Mouse (Mus musculus): Measurements from ENCODE around the gene Tmem131.

Tmem131 gene

GRCm38 (mm10) chr1:36938801-36939286 lies 4.6 kb downstream of the Tmem131 start:
- DNase-seq (ENCODE audit: low spot score in 2 of 2), result peak in 1 of 2 experiments; percentile 28

- no peak for DNase-seq (ENCODE audit: low spot score in 2 of 2)
Observed at GRCm38 (mm10) chr1:36938348-36938747, 5.1 kb downstream of the Tmem131 start.

DNA sequence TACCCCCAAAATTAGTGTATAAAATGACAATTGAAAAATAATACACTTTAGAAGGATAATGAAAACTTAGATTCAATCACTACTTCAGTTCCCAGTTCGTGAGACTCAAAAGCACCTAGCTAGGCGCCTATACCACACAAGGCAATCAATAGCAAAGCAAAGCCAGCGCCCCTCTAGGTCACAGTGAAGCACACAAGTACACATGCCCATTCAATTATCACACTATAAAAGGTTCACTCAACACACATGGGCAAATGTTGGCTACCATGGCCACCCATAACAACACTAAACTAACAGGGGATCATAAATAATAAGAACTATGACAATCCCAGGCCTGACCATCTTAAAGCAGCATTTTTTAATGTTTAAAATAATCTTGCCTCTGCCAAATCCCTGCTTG lies 5.8 kb downstream of the Tmem131 start:
- DNase-seq (ENCODE audit: low spot score in 2 of 2), result no peak

GRCm38 (mm10) chr1:36937015-36937414 lies 6.5 kb downstream of the Tmem131 start:
- DNase-seq (ENCODE audit: low spot score in 2 of 2), result no peak

- no peak for DNase-seq (ENCODE audit: low spot score in 2 of 2)
Observed at GRCm38 (mm10) chr1:36936567-36936966, 6.9 kb downstream of the Tmem131 start.

GRCm38 (mm10) chr1:36934778-36935177 lies 8.7 kb downstream of the Tmem131 start:
- no peak for DNase-seq (ENCODE audit: low spot score in 2 of 2)

DNA sequence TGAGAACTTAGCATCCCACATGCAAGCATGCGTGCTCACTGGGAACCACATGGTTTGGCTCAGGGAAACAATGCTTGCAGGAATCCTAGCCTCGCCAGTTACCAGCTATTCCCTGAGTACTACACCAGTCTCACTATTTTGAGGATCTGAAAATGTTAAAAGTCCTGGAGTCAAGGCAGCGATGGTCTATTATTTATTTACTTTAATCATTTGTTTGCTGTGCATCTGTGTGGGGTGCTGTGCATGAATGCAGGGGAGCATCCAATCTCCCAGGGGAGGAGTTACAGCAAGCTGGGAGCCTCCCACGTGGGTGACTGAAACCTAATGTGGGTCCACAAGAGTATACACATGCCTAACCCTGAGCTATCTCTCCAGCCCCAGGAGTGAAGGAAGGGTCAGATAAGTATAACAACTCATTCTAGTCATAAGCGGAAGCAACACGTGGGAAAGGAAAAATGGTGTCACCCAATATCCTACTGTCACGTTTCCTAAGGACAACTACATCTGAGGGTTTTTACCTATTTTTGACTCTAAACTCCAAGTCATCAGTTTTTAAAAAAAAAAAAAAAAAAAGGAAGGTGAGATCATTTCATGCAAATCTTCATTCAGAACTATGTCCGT lies 9.4 kb downstream of the Tmem131 start:
- no peak for DNase-seq (ENCODE audit: low spot score in 2 of 2)

GRCm38 (mm10) chr1:36932231-36932630 lies 11.2 kb downstream of the Tmem131 start:
- DNase-seq (ENCODE audit: low spot score in 2 of 2), result no peak

DNA sequence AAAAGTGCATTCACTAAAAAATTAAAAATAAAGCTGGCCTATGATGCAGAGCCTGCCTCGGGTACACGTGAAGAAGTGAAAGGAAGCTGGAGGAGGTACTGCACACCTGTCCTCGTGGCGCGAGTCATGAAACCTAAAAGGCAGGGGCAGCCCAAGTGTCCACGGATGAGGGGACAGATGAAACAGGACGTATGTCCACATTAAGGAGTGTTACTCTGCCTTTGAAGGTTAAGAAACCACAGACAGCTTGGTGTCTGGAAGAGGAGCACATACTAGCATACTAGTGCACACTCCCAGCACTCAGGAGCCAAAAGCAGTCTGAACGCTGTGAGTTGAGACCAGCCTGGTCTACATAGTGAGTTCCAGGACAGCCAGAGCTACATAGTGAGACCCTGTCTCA lies 12.6 kb downstream of the Tmem131 start:
- no peak for DNase-seq (ENCODE audit: low spot score in 2 of 2)

DNA sequence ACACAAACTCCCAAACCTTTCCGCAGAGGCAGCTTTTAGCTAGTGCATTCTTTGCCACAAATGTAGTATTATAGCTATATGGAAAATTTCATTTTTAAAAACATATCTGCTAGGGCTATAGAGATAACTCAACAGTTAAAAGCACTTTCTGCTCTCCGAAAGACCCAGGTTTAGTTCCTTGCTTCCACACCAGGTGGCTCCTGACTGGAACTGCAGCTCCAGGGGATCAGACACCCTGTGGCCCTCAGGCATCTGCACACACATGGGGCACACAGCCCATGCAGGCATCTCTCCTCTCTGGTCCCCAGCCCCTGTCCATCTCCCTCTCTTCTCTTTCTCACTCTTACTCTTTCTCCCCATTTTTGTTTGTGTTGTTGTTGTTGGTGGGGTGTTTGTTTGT lies 13.5 kb downstream of the Tmem131 start:
- DNase-seq (ENCODE audit: low spot score in 2 of 2), result no peak

- DNase-seq (ENCODE audit: low spot score in 2 of 2), result no peak
Observed at GRCm38 (mm10) chr1:36928357-36929330, 14.8 kb downstream of the Tmem131 start.

GRCm38 (mm10) chr1:36927569-36927968 lies 15.9 kb downstream of the Tmem131 start:
- no peak for DNase-seq (ENCODE audit: low spot score in 2 of 2)

DNA sequence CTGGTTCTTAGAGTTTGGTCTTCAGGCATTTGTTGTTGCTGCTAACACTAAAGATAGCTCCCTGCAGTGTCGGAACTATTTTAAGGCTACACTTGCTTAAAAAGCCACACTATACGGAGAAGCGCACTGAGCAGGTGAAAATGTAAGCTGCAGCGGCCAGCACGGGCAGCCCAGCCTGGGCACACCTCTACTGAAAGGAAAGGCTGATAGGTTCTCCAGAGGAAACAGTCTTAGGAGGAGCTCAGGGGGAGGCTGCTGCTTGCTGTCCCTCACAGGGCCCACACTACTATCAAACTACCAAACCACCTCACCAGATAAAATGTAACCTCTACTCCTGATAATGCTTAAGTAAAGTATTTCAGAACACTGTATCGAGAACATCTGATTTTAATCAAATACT lies 16.7 kb downstream of the Tmem131 start:
- DNase-seq (ENCODE audit: low spot score in 2 of 2), result no peak

DNA sequence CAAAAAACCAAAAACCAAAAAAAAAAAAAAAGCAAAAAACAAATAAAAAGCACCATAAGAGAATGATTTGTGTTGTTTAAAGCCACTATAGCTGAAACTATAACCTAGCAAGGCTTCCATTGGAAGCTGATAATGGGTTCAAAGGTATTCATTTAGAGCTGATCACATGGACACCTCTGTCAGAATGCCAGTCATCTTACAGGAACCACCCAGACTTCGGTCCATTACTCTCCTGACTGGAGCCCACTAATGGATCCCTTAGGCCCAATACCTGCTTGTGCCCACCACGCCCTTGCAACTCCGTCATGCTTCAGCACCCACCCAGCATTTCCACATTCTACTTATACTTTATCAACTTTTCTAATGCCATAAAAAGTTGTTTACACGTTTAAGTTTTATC lies 17.2 kb downstream of the Tmem131 start:
- DNase-seq (ENCODE audit: low spot score in 2 of 2), result no peak

- DNase-seq (ENCODE audit: low spot score in 2 of 2), result no peak
Observed at GRCm38 (mm10) chr1:36925781-36926180, 17.7 kb downstream of the Tmem131 start.

- DNase-seq (ENCODE audit: low spot score in 2 of 2), result no peak
Observed at GRCm38 (mm10) chr1:36924853-36925252, 18.6 kb downstream of the Tmem131 start.

DNA sequence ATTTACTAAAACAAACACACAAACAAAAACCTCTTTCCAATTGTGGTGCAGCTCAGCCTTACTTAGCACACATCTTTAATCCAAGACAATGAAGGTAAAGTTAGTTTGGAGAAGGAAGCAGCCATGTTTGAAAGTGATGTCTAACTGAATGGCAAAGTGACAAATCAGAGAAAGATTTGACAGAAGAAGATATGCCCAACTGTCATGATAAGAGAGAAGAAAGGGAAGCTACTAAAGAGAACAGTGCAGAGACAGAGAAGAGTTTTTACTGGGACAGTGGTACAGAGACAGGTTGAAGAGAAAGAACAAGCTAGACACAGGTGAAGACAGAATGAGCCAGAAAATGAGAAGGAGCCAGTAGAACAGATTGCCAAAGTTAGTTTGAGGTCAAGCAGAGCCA lies 19.6 kb downstream of the Tmem131 start:
- no peak for DNase-seq (ENCODE audit: low spot score in 2 of 2)

- DNase-seq (ENCODE audit: low spot score in 2 of 2), result no peak
Observed at GRCm38 (mm10) chr1:36922623-36923421, 20.6 kb downstream of the Tmem131 start.

GRCm38 (mm10) chr1:36921614-36922393 lies 21.7 kb downstream of the Tmem131 start:
- DNase-seq (ENCODE audit: low spot score in 2 of 2), result no peak

- DNase-seq (ENCODE audit: low spot score in 2 of 2), result peak in 1 of 2 experiments; percentile 24
Observed at GRCm38 (mm10) chr1:36920726-36921125, 22.7 kb downstream of the Tmem131 start.

- DNase-seq (ENCODE audit: low spot score in 2 of 2), result peak; percentile 28 to 52
Observed at GRCm38 (mm10) chr1:36920154-36920716, 23.2 kb downstream of the Tmem131 start.
